23 mouse cellular contexts compared by ENCODE assay signal in the genomic region with DNA sequence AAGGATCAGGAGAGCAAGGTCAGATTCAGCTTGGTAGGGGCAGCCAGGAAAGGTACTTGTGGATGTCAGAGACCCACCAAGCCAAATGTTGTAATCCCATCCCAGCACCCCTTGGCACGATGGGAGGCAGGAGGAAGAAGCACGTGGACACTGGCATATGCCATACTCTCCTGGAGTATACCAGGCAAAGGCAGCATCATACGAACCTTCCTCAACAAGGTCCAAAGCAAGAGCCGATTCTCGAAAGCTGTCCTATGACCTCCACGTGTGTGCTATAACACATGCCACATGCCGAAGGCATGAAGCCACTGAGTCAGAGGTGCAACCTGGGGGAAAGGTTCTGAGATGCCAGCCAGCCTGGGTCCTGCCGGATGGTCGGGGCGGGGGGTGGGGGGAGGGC. TPM values are rescaled to one million over a fixed set of nuclear protein-coding genes. Genes with fewer than 3 reads are reported as not detected.
DNase-seq lines count a peak whose midpoint lies in the region; ATAC-seq and TF ChIP-seq lines count a peak whose summit lies in the region.
"Had no signal": no experiment of that assay in that cellular context is flagged by ENCODE, and none has a peak within 500 bp of the region (broad histone marks: within the 10 kb centered on the region; RNA-seq: fewer than 3 reads in every experiment).

No protein-coding gene starts in this region.

- peak; percentile 32 to 37 for DNase-seq in cerebellum, postnatal 14 days
- no peak for DNase-seq in cerebellum, postnatal 36 days
- no peak for DNase-seq in midbrain, postnatal 0 days (ENCODE audit: low spot score)
- no peak for DNase-seq in gastrocnemius, postnatal 14 days
- DNase-seq: adrenal gland, postnatal 14 days; cerebellum, adult 18-20 months; cerebellum, postnatal 25 days; gastrocnemius, postnatal 10 days had no signal

- H3K4me2 ChIP-seq in midbrain, embryonic 16.5 days (ENCODE audit: low read length), result no peak overlapping the region
- no peak overlapping the region for H3K4me2 ChIP-seq in midbrain, postnatal 0 days (ENCODE audit: low read depth, low read length, poor library complexity, severe bottlenecking)
- H3K4me2 ChIP-seq: embryonic facial prominence, embryonic 13.5 days; forebrain, embryonic 12.5 days; heart, embryonic 12.5 days had no signal

- no peaks in the 10 kb centered on the region for H3K36me3 ChIP-seq in midbrain, embryonic 16.5 days (ENCODE audit: control insufficient read depth, insufficient read depth, low read length)
- H3K36me3 ChIP-seq in midbrain, postnatal 0 days (ENCODE audit: insufficient read depth, low read length), result no peaks in the 10 kb centered on the region
- H3K36me3 ChIP-seq: embryonic facial prominence, embryonic 13.5 days; forebrain, embryonic 12.5 days; heart, embryonic 12.5 days; hindbrain, embryonic 15.5 days had no signal

- H3K9me3 ChIP-seq in midbrain, embryonic 16.5 days (replicated peaks; ENCODE audit: control insufficient read depth, low read length, poor library complexity, severe bottlenecking), result no peaks in the 10 kb centered on the region
- no peaks in the 10 kb centered on the region for H3K9me3 ChIP-seq in midbrain, postnatal 0 days (ENCODE audit: low read length)
- H3K9me3 ChIP-seq: embryonic facial prominence, embryonic 13.5 days; forebrain, embryonic 12.5 days; heart, embryonic 12.5 days; hindbrain, embryonic 15.5 days had no signal

- H3K4me1 ChIP-seq in midbrain, embryonic 16.5 days (ENCODE audit: control insufficient read depth, insufficient read depth, low read length), result peaks cover 32% of the 10 kb centered on the region
- peaks cover 17% of the 10 kb centered on the region for H3K4me1 ChIP-seq in midbrain, postnatal 0 days (ENCODE audit: insufficient read depth, low read length)
- peaks cover 11% of the 10 kb centered on the region for H3K4me1 ChIP-seq in bone marrow, adult 2 months (ENCODE audit: control insufficient read depth, insufficient read depth, low read length)

- WGBS in midbrain, embryonic 16.5 days, result 95% methylated on average over 10 of the region's 10 CpGs
- WGBS in midbrain, postnatal 0 days, result 94% methylated on average over 10 of the region's 10 CpGs
- WGBS in bone marrow, adult 2 months, result 76% methylated on average over 10 of the region's 10 CpGs

- peak overlapping the region; percentile 85; the same call in 1 of the 2 replicates for H3K27ac ChIP-seq in midbrain, embryonic 16.5 days (ENCODE audit: low read length)
- no peak overlapping the region for H3K27ac ChIP-seq in midbrain, postnatal 0 days (ENCODE audit: low read depth, low read length)
- H3K27ac ChIP-seq in bone marrow, adult 2 months (ENCODE audit: control insufficient read depth, insufficient read depth, low read depth, low read length, poor library complexity), result peak overlapping the region; percentile 88
- H3K27ac ChIP-seq: embryonic facial prominence, embryonic 13.5 days; forebrain, embryonic 12.5 days had no signal

- intact Hi-C loops in gastrocnemius, postnatal 14 days (cut with DNase I; ENCODE audit: low total_unique reads), result no loop called here

- no peak for TF ChIP-seq CTCF in midbrain, postnatal 0 days (IDR thresholded peaks at IDR 0.05)
- TF ChIP-seq CTCF in bone marrow, adult 2 months (IDR thresholded peaks at IDR 0.05; ENCODE audit: control insufficient read depth, insufficient read depth, low read length), result no peak

- H3K27me3 ChIP-seq in midbrain, embryonic 16.5 days (ENCODE audit: control insufficient read depth, insufficient read depth, low read depth, low read length), result no peaks in the 10 kb centered on the region
- H3K27me3 ChIP-seq in midbrain, postnatal 0 days (ENCODE audit: insufficient read depth, low read length), result no peaks in the 10 kb centered on the region
- H3K27me3 ChIP-seq: embryonic facial prominence, embryonic 13.5 days; forebrain, embryonic 12.5 days; heart, embryonic 12.5 days; hindbrain, embryonic 15.5 days; Patski had no signal

- no peak overlapping the region for H3K9ac ChIP-seq in midbrain, embryonic 16.5 days (ENCODE audit: low read depth, low read length)
- no peak overlapping the region for H3K9ac ChIP-seq in midbrain, postnatal 0 days (replicated peaks; ENCODE audit: low read length, poor library complexity, severe bottlenecking)
- H3K9ac ChIP-seq: embryonic facial prominence, embryonic 13.5 days; forebrain, embryonic 12.5 days; heart, embryonic 12.5 days; hindbrain, embryonic 15.5 days had no signal

- H3K4me3 ChIP-seq in midbrain, embryonic 16.5 days (ENCODE audit: low read depth, low read length), result no peak overlapping the region
- H3K4me3 ChIP-seq in midbrain, postnatal 0 days (ENCODE audit: low read depth, low read length), result no peak overlapping the region
- peak overlapping the region; percentile 5 for H3K4me3 ChIP-seq in bone marrow, adult 2 months (replicated peaks; ENCODE audit: control insufficient read depth, low read depth, low read length)
- H3K4me3 ChIP-seq: embryonic facial prominence, embryonic 13.5 days; forebrain, embryonic 12.5 days; heart, embryonic 12.5 days; hindbrain, embryonic 15.5 days had no signal

- TF ChIP-seq POLR2A in bone marrow, adult 2 months (IDR thresholded peaks at IDR 0.05; ENCODE audit: borderline replicate concordance, control insufficient read depth, low read depth, low read length), result no peak

- no peak for ATAC-seq in midbrain, embryonic 16.5 days
- ATAC-seq in midbrain, postnatal 0 days (ENCODE audit: low FRiP score), result no peak
- ATAC-seq: forebrain, embryonic 16.5 days; Patski had no signal

RNA-seq across cellular contexts. Expression of a gene that starts 5.3 kb away (rescaled TPM):
- polyA plus RNA-seq in midbrain, embryonic 16.5 days (2015; fragmentation: Nextera tagmentation; extraction: Ambion mirVana), result 17.4 and 22.3 TPM in 2 replicates
- total RNA-seq in midbrain, postnatal 0 days (2014; rRNA removed), result 39.1 and 40.2 TPM in 2 replicates
- polyA plus RNA-seq in midbrain, postnatal 0 days (2015; fragmentation: Nextera tagmentation; extraction: Ambion mirVana), result 13.0 and 14.9 TPM in 2 replicates
- 2.4 and 9.2 TPM in 2 replicates for polyA plus RNA-seq in bone marrow, adult 2 months (2011; ENCODE audit: insufficient read depth, insufficient read length, low replicate concordance, missing spikeins)
- 10 to 100 TPM; 10.5 to 18.7 TPM for total RNA-seq in gastrocnemius, postnatal 14 days (2021)

RNA-seq across cellular contexts. Expression of a gene that starts 23.4 kb away (rescaled TPM):
- not detected in 2 replicates for polyA plus RNA-seq in midbrain, embryonic 16.5 days (2015; fragmentation: Nextera tagmentation; extraction: Ambion mirVana)
- total RNA-seq in midbrain, postnatal 0 days (2014; rRNA removed), result not detected in 2 replicates
- 0.20 TPM in 1 of 2 replicates, not detected in the other for polyA plus RNA-seq in midbrain, postnatal 0 days (2015; fragmentation: Nextera tagmentation; extraction: Ambion mirVana)
- not detected in 2 replicates for polyA plus RNA-seq in bone marrow, adult 2 months (2011; ENCODE audit: insufficient read depth, insufficient read length, low replicate concordance, missing spikeins)
- not detected for total RNA-seq in gastrocnemius, postnatal 14 days (2021)
- total RNA-seq: adrenal gland, adult 18-20 months; adrenal gland, postnatal 14 days; heart, adult 8-10 months; heart, postnatal 25 days had no signal
- polyA plus RNA-seq: embryonic facial prominence, embryonic 13.5 days; forebrain, embryonic 12.5 days; forebrain, embryonic 16.5 days; frontal cortex, adult 2 months; gonadal fat pad, adult 2 months; heart, embryonic 12.5 days; heart, embryonic 16.5 days; hindbrain, embryonic 11.5 days; hindbrain, embryonic 15.5 days; Patski had no signal

Comparison
In these comparisons a context has a peak if more than half of its experiments do, and no peak if none do; other contexts are left out.
1. DNase-seq: peak in cerebellum, postnatal 14 days (2 of 2); none in cerebellum, postnatal 36 days (0 of 2), midbrain, postnatal 0 days (single experiment) and gastrocnemius, postnatal 14 days (single experiment).